Mouse (Mus musculus) left cerebral cortex, postnatal 10 days (tissue): ENCODE data around the gene Gm28729. TPM values are rescaled to one million over a fixed set of nuclear protein-coding genes. Genes with fewer than 3 reads are reported as not detected.
"Not testable (repeated sequence)": the region's sequence is repeated elsewhere in the genome, so short reads cannot be mapped to it uniquely, and the experiment has no call there.

ENCODE experiments used
- DNase-seq, 2 experiments: peaks; one replicate each; pipeline ENCODE4 v3.0.0; 2021 to 2022; ENCODE audit warnings: low spot score in 2 of 2, mixed read lengths in 1 of 2; ENCODE audit errors: extremely low spot score in 1 of 2
- intact Hi-C: fragments of 180-260 bp; cut with DNase I; formaldehyde crosslinking; loops from one replicate; pipeline ENCODE4 v1.15.1; 2025
- total RNA-seq, 2 experiments: library from RNA; stranded (reverse); gene quantifications; 2 replicates each; pipeline ENCODE4 v1.2.3; 2021

The Gm28729 gene
- not detected for total RNA-seq

DNA sequence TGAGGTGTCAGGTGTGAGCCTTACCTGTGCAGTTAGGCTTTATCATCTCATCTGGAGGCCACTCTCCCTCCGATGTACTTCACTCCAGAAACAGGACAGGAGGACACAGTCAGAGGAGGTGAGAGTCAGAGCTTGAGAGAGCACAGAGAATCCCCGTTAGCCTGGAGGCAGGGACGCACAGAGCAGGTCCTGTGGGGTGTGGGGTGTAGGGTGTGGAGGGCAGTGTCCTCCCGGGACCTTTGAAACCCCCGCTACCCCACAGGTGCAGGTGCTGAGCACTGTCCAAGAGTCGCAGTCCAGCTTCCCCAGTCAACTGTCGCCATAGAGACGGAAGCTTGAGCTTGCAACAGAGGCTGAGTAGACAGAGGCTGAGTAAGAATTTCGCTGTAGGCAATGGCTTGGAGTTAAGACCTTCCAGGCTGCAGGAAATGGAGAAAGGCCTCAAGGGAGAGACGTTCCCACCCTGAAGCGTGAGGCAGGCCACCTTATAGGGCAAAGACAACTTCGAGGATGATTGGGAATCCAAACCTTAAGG is at the start of gene Gm28729:
TSS of gene Gm28729 (minus strand) at position 293 of the 535 bp plus-strand sequence.
- DNase-seq: no peak
- intact Hi-C loops: no loop called here

GRCm38 (mm10) chr9:96573252-96573651 is 48.2 kb upstream of the Gm28729 start:
- no peak for DNase-seq
- intact Hi-C loops: loop anchor here (5.0 kb wide), 2 partner anchors 84 to 244 kb away; no protein-coding TSS in a partner anchor

DNA sequence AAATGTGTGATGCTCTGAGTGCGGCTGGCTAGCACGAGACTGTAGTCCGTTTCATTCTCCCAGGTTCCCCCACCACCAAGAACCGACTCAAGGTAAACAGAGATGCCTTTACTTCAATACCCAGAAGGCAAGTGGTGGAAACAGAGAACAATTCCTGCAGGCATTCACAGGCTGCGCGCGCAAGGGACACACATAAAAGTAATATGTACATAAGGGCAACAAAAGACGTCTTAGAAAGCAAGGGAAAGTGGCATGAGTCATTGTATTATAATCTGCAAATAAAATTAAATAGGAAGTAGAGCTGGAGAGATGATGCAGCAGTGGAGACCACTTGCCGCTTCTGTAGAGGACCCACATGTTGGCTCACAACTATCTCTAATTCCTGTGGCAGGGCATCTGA is 47.7 kb upstream of the Gm28729 start:
- intact Hi-C loops: loop anchor here (5.0 kb wide), 2 partner anchors 85 to 245 kb away; no protein-coding TSS in a partner anchor
- DNase-seq: no peak

DNA sequence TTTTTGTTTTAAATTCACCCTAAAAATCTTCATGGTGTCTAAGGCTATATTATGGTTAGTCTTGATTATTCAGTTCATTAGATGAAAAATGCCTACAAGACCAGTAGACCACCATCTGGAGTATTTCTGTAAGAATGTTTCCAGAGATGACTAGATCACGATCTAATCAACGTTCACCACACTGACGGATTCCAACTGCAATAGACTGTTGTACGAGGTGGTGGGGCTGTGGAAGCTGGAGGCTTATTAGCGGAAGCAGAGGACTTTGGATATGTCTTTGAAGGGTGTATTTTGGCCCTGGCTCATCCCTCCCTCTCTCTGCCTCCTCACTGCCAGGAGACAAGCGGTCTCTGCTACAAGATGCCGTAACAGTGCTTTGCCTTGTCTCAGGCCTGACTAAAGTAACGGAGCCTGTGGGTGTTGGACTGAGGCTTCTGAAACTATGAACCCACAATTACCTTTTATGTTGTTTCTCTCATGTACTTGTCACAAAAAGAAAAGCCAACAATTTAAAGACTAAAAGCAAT is 41.5 kb upstream of the Gm28729 start:
- intact Hi-C loops: no loop called here
- no peak for DNase-seq

- DNase-seq: no peak
- intact Hi-C loops: no loop called here
These were observed 38.4 kb upstream of the Gm28729 start for GRCm38 (mm10) chr9:96563501-96563900.

GRCm38 (mm10) chr9:96559148-96559547 is 34.1 kb upstream of the Gm28729 start:
- intact Hi-C loops: loop anchor here (10.0 kb wide), 1 partner anchor 274 kb away; no protein-coding TSS in a partner anchor

DNA sequence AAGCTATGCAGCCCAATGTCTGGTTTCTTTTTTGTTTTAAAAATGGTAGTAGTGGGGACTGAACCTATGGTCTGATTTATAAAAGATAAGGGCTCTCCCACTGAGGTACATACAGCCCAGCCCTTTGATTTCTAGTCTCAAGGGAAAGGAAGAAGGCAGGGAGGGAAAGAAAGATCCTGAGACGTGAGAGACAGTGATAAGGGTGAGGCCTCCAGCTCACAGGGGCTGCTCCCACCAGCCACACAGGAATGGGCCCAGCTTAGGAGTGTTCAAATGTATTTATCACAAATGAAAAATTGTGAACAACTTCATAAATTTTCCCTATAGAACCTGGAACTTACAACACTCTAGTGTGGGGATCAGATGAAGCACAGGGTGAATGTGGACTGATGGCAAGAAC is 33.5 kb upstream of the Gm28729 start:
- intact Hi-C loops: loop anchor here (10.0 kb wide), 1 partner anchor 274 kb away; no protein-coding TSS in a partner anchor
- DNase-seq: no peak

More at GRCm38 (mm10) chr9:96559148-96559547, 34.1 kb upstream of the Gm28729 start:
- DNase-seq: no peak

DNA sequence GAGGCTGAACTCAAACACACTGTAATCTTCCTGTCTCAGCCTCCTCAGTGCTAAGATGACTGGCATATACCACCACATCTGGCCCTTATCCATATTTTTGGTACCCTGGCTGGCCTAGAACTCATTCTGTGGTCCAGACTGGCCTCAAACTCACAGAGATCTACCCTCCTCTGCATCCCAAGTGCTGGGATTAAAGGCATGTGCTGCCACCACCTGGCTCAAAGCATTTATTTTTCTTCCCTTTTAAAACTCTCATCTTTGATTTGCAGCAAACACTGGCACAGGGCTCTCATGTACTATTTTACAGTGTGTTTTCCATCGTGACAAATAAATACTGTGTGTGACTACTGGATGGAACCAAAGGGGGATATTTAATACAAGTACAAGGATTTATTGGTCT is 29.0 kb upstream of the Gm28729 start:
- intact Hi-C loops: loop anchor here (10.0 kb wide), 1 partner anchor 269 kb away; no protein-coding TSS in a partner anchor
- DNase-seq: no peak

GRCm38 (mm10) chr9:96545410-96545809 is 20.3 kb upstream of the Gm28729 start:
- no peak for DNase-seq
- intact Hi-C loops: no loop called here

DNA sequence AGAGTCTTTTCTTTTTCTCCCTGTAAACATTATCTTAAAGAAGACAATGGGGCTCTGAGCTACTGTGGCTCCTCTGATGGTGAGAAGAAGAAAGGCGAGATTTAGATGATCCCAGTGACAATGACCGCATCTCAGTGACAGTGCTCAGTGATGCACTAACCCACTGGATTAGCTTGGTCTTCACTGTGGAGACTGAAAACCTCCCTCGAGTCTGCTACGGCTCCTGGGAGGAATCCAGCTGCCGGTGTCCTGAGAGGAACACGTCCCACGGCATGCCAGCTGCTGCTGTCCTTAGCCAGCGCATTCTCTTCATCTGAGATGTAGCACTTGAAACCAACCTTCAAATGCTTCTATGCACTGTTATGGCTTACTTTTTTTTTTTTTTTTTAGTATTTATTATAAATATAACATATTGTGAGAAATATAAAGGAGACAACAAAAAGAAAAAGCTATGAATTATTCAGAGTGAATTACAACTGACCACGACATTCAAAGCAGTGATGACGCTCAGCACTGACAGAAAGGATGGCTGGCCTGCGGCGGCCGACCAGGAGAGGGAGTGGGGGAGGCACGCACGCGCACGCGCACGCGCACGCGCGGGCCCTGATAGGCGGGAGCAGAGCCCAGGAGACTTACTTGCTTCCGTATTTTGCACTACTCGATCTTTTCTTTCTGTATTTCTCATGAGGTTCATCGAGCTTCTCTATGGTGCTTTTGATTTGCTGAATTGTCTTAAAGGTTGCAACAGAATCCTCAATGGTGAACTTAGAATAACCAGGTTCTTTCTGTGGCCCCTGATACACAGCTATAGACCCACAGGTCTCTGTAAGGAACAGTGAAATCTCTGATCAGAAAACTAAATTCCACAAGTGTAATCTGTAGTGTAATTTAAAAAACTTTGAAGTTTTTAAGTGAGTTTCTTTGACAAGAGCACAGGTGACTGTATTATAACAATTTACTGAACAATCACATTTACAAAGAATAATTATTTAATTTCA is 18.9 kb upstream of the Gm28729 start:
- DNase-seq: peak in 1 of 2 experiments; percentile 79
- intact Hi-C loops: no loop called here

GRCm38 (mm10) chr9:96538916-96539315 is 13.9 kb upstream of the Gm28729 start:
- intact Hi-C loops: no loop called here
- DNase-seq: peak in 1 of 2 experiments; percentile 42

DNA sequence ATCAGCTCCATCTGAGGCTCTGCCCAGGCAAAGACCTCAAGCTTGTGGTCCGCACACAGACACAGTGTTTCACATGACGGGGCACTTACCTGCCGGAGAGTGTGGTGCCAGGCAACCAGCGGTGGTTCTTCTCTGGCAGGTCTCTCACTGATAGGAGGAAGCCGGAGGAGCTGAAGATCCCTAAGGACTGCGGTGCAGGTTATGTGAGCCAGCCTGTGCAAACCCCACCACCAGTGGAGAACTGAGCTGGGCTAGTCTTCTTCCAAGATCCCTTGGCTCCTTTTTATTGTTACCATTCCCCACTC is 12.5 kb upstream of the Gm28729 start:
- intact Hi-C loops: no loop called here
- no peak for DNase-seq

DNA sequence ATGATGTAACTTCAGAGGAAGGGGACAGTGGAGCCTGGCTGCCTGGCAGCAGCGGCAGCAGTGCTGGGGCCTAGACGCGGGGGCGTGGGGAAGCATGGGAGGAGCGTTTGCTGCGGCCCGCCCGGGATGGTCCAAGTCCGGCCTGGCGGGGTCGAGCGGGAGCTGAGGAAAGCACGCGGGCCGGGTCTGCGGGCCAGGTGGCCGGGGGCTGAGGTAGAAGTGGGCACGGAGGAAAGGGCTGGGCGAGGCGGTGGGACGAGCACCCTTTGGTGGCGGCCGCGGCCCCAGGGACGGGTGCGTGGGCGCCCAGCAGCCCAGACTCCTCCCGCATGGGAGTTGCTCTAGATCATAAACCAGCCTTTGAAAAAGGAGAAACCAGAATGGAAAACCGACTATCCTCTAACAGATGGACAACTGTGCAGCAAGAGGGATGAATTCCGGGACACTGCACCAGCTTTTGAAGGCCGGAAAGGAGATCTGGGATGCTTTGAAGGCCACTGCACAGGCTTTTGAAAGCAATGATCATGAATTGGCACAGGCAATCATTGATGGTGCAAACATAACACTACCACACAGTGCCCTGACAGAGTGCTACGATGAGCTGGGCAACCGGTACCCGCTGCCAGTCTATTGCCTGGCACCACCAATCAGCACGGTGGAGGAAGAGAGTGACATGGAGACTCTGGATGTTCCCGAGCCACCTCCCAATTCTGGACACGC is 12.0 kb upstream of the Gm28729 start:
- DNase-seq: peak in 1 of 2 experiments; percentile 82
- intact Hi-C loops: no loop called here

GRCm38 (mm10) chr9:96536093-96536492 is 11.0 kb upstream of the Gm28729 start:
- DNase-seq: not testable (repeated sequence)

DNA sequence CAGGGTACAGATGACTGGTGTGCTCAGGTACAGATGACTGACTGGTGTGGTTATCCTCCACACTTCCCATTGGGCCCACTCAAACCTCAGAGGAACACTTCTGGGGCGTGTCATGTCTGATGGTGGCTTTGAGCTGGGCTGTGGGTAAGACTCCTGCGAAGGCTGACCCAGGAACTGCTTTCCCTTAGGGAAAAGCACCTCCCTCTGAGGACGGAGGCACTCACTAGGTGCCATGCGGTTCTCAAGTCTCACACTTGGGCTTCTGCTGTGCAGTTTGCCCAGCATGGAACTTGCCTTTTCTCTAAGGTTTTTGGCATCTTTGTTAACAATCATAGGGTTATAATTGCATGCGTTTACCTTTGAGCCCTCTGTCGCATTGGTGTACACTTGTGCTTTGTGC is 10.4 kb upstream of the Gm28729 start:
- intact Hi-C loops: no loop called here

More at GRCm38 (mm10) chr9:96536093-96536492, 11.0 kb upstream of the Gm28729 start:
- intact Hi-C loops: not testable (repeated sequence)

GRCm38 (mm10) chr9:96534256-96534655 is 9.2 kb upstream of the Gm28729 start:
- no peak for DNase-seq
- intact Hi-C loops: no loop called here

More for the DNA sequence above, 10.4 kb upstream of the Gm28729 start:
- DNase-seq: no peak

DNA sequence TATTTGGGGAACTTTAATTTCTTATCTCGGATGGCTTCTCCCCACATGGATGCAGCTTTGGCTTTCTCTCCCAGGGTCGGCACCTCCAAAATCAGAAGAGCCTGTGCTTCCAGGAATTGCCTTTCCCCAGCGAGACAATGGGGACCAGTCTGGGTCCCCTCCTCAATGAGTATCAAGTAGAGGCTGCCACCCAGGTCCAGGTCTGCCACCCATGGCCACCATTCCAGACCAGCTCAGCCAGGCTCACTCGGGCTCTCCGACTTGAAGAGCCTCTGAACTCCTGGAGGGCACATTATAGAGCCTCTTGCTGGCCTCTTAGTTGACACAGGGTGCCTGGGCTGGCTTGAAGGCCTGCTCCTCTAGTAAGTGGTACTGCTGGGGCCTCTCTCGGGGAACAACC is 8.4 kb upstream of the Gm28729 start:
- DNase-seq: no peak
- intact Hi-C loops: no loop called here

GRCm38 (mm10) chr9:96532531-96532930 is 7.5 kb upstream of the Gm28729 start:
- DNase-seq: no peak
- intact Hi-C loops: no loop called here

DNA sequence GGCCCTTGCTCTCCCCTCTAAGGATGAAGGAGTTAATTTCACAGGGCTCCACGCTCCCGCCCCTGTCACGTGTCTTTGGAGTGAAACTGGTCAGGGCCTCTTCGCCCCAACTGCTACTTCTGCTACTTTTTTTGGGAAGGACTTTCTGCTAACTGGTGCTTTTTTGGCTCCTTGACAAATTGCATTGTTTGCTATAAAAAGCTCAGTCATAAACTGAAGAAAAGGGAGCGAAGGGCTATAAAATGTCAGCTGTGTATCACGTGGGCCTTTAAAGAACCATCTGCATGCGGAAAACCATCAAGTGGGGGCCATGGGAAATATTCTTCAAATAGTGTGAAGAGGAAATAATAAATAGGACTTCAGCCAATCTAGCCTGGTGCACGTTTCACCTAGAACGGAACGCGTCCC is 5.6 kb upstream of the Gm28729 start:
- intact Hi-C loops: no loop called here
- peak in 1 of 2 experiments; percentile 50 for DNase-seq
